Mouse (Mus musculus) ES-Bruce4 (cell line): Measurements from ENCODE around the gene Rcn3.

ENCODE experiments used
- CTCF ChIP-seq: IDR thresholded peaks from one replicate; pipeline ENCODE4 v1.8.1; 2011; ENCODE audit warnings: low read depth, low read length
- EP300 ChIP-seq: IDR thresholded peaks from 2 replicates; pipeline ENCODE4 v1.6.1; 2011; ENCODE audit warnings: low read depth, low read length; ENCODE audit not compliant: insufficient read depth

DNA sequence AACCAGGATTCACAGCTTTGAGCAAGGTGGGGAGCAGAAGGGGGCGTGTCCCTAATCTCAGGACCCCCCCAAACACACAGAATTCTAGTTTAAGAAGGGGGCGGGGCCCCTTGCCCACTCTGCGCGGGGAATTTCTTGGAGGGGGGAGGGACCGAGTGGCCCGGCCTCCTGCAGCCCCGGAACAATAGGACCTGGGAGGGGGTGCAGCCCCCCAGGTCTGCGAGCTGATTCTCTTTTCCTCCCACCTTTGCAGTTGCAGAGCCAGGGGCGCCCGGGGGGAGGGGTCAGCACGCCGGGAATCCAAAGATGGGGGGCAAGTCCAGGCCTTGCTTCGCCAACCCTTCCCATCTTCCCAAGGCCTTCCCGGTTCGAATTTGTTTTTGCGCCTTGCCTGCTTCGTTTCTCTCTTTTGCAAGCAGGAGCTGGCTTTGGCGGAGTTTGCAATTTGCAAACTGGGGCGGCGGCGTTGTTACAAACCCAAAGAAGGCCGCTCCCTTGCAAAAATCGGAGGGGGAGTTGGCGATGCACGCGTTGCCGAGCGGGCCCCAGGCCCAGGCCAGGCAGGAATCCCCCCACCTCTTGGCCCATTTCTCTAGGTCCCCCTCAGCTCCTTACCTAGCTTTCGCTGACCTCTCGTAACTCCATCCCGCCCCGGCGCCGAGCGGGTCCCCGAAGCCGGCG lies 39.7 kb downstream of the Rcn3 start:
- no peak for TF ChIP-seq CTCF
- no peak for TF ChIP-seq EP300
